20 mouse cellular contexts compared by ENCODE assay signal in genomic region chr11:96334998-96335397, GRCm38 (mm10). TPM values are rescaled to one million over a fixed set of nuclear protein-coding genes. Genes with fewer than 3 reads are reported as not detected.
DNase-seq lines count a peak whose midpoint lies in the region; ATAC-seq lines count a peak whose summit lies in the region.
"Had no signal": no experiment of that assay in that cellular context is flagged by ENCODE, and none has a peak within 500 bp of the region (broad histone marks: within the 10 kb centered on the region; RNA-seq: fewer than 3 reads in every experiment).

No protein-coding gene starts in this region.

- H3K4me3 ChIP-seq in lung, embryonic 15.5 days = peak overlapping the region; percentile 48
- H3K4me3 ChIP-seq in intestine, embryonic 16.5 days (ENCODE audit: low read length) = no peak overlapping the region
- H3K4me3 ChIP-seq in stomach, embryonic 16.5 days (replicated peaks; ENCODE audit: low read length) = peak overlapping the region; percentile 52
- no peak overlapping the region for H3K4me3 ChIP-seq in forebrain, embryonic 14.5 days (ENCODE audit: low read depth, low read length)
- H3K4me3 ChIP-seq: layer of hippocampus, adult 2 months; liver, embryonic 13.5 days had no signal

- no peak for ATAC-seq in lung, embryonic 15.5 days (ENCODE audit: borderline replicate concordance, extremely low read depth, low FRiP score, low TSS enrichment)
- ATAC-seq in intestine, embryonic 16.5 days = 0 out of 2 replicates have a peak, but pooled peaks have one; percentile 18
- no peak for ATAC-seq in stomach, embryonic 16.5 days (ENCODE audit: insufficient read depth, low FRiP score)
- ATAC-seq in forebrain, embryonic 14.5 days = no peak
- ATAC-seq: forebrain, embryonic 16.5 days had no signal

- H3K4me1 ChIP-seq in lung, embryonic 15.5 days = peaks cover 61% of the 10 kb centered on the region
- H3K4me1 ChIP-seq in intestine, embryonic 16.5 days (ENCODE audit: control insufficient read depth, insufficient read depth, low read length) = peaks cover 59% of the 10 kb centered on the region
- H3K4me1 ChIP-seq in stomach, embryonic 16.5 days (ENCODE audit: control insufficient read depth, insufficient read depth, low read length) = peaks cover 52% of the 10 kb centered on the region
- no peaks in the 10 kb centered on the region for H3K4me1 ChIP-seq in forebrain, embryonic 14.5 days (ENCODE audit: control insufficient read depth, insufficient read depth, low read length)

- H3K27ac ChIP-seq in lung, embryonic 15.5 days = peak overlapping the region; percentile 99
- H3K27ac ChIP-seq in intestine, embryonic 16.5 days (ENCODE audit: low read length) = peak overlapping the region; percentile 92
- H3K27ac ChIP-seq in stomach, embryonic 16.5 days (ENCODE audit: low read length) = peak overlapping the region; percentile 94
- H3K27ac ChIP-seq in forebrain, embryonic 14.5 days (ENCODE audit: low read depth, low read length) = no peak overlapping the region
- H3K27ac ChIP-seq: layer of hippocampus, adult 2 months; liver, embryonic 13.5 days had no signal

- peak overlapping the region; percentile 54 for H3K9ac ChIP-seq in lung, embryonic 15.5 days
- peak overlapping the region; percentile 4; the same call in 1 of the 2 replicates for H3K9ac ChIP-seq in intestine, embryonic 16.5 days (ENCODE audit: low read depth, low read length)
- H3K9ac ChIP-seq in stomach, embryonic 16.5 days (ENCODE audit: low read length) = peak overlapping the region; percentile 82; the same call in 1 of the 2 replicates
- no peak overlapping the region for H3K9ac ChIP-seq in forebrain, embryonic 14.5 days (ENCODE audit: low read length)
- H3K9ac ChIP-seq: liver, embryonic 13.5 days had no signal

- H3K36me3 ChIP-seq in lung, embryonic 15.5 days = no peaks in the 10 kb centered on the region
- H3K36me3 ChIP-seq in intestine, embryonic 16.5 days (ENCODE audit: control insufficient read depth, insufficient read depth, low read length) = no peaks in the 10 kb centered on the region
- no peaks in the 10 kb centered on the region for H3K36me3 ChIP-seq in stomach, embryonic 16.5 days (ENCODE audit: control insufficient read depth, insufficient read depth, low read length)
- no peaks in the 10 kb centered on the region for H3K36me3 ChIP-seq in forebrain, embryonic 14.5 days (ENCODE audit: control insufficient read depth, insufficient read depth, low read length)
- H3K36me3 ChIP-seq: liver, embryonic 13.5 days had no signal

- H3K9me3 ChIP-seq in lung, embryonic 15.5 days = no peaks in the 10 kb centered on the region
- H3K9me3 ChIP-seq in intestine, embryonic 16.5 days (ENCODE audit: control insufficient read depth, low read length) = no peaks in the 10 kb centered on the region
- no peaks in the 10 kb centered on the region for H3K9me3 ChIP-seq in stomach, embryonic 16.5 days (replicated peaks; ENCODE audit: control insufficient read depth, low read length)
- H3K9me3 ChIP-seq in forebrain, embryonic 14.5 days (replicated peaks; ENCODE audit: control insufficient read depth, low read length) = no peaks in the 10 kb centered on the region
- H3K9me3 ChIP-seq: liver, embryonic 13.5 days had no signal

- peak overlapping the region; percentile 80 for H3K4me2 ChIP-seq in lung, embryonic 15.5 days
- H3K4me2 ChIP-seq in intestine, embryonic 16.5 days (ENCODE audit: low read depth, low read length) = peak overlapping the region; percentile 65
- peak overlapping the region; percentile 54 for H3K4me2 ChIP-seq in stomach, embryonic 16.5 days (ENCODE audit: low read depth, low read length)
- H3K4me2 ChIP-seq in forebrain, embryonic 14.5 days (ENCODE audit: low read length) = no peak overlapping the region
- H3K4me2 ChIP-seq: liver, embryonic 13.5 days had no signal

- 18% methylated on average over 3 of the region's 3 CpGs for WGBS in lung, embryonic 15.5 days
- WGBS in intestine, embryonic 16.5 days = 31% methylated on average over 3 of the region's 3 CpGs
- 40% methylated on average over 3 of the region's 3 CpGs for WGBS in stomach, embryonic 16.5 days
- WGBS in forebrain, embryonic 14.5 days = 29% methylated on average over 3 of the region's 3 CpGs

- peaks cover 84% of the 10 kb centered on the region for H3K27me3 ChIP-seq in lung, embryonic 15.5 days
- H3K27me3 ChIP-seq in intestine, embryonic 16.5 days (replicated peaks; ENCODE audit: control insufficient read depth, insufficient read depth, low read length) = 0 out of 2 replicates have a peak, but pooled peaks cover 3% of the 10 kb centered on the region
- H3K27me3 ChIP-seq in stomach, embryonic 16.5 days (ENCODE audit: control insufficient read depth, insufficient read depth, low read length) = peaks cover 7% of the 10 kb centered on the region
- H3K27me3 ChIP-seq in forebrain, embryonic 14.5 days (replicated peaks; ENCODE audit: control insufficient read depth, insufficient read depth, low read length) = peaks cover 100% of the 10 kb centered on the region

- DNase-seq in adrenal gland, postnatal 25 days = peak; percentile 0
- no peak for DNase-seq in adrenal gland, adult 18-20 months (ENCODE audit: low spot score in 2 of 2)
- DNase-seq in lung, postnatal 25 days (ENCODE audit: low spot score) = no peak
- DNase-seq in cerebellum, adult 11 months = no peak
- no peak for DNase-seq in forebrain, embryonic 14.5 days (ENCODE audit: low spot score)
- DNase-seq: cerebellum, adult 2 months; heart, postnatal 36 days; liver, embryonic 13.5 days; right cerebral cortex, postnatal 25 days; thymus, postnatal 25 days had no signal

RNA-seq across cellular contexts. Expression of gene Hoxb3, which starts 11.9 kb away (rescaled TPM):
- total RNA-seq in adrenal gland, postnatal 25 days (2021) = 33.0 and 40.1 TPM in 2 replicates
- 10 to 100 TPM; 17.2 to 20.7 TPM for total RNA-seq in adrenal gland, adult 18-20 months (2021)
- polyA plus RNA-seq in lung, embryonic 15.5 days (2015; fragmentation: Nextera tagmentation; extraction: Ambion mirVana) = 3.0 and 3.8 TPM in 2 replicates
- 1.4 and 1.5 TPM in 2 replicates for polyA plus RNA-seq in intestine, embryonic 16.5 days (2015; fragmentation: Nextera tagmentation; extraction: Ambion mirVana)
- 0.99 and 1.5 TPM in 2 replicates for polyA plus RNA-seq in stomach, embryonic 16.5 days (2015; fragmentation: Nextera tagmentation; extraction: Ambion mirVana)
- not detected in 2 replicates for polyA plus RNA-seq in forebrain, embryonic 14.5 days (2014; fragmentation: Nextera tagmentation; extraction: Ambion mirVana)
- total RNA-seq: layer of hippocampus, adult 2 months had no signal
- polyA plus RNA-seq: forebrain, embryonic 16.5 days; midbrain, postnatal 0 days had no signal

RNA-seq across cellular contexts. Expression of gene Hoxb2, which starts 15.3 kb away (rescaled TPM):
- total RNA-seq in adrenal gland, postnatal 25 days (2021) = 24.0 and 25.6 TPM in 2 replicates
- total RNA-seq in adrenal gland, adult 18-20 months (2021) = 10 to 100 TPM; 17.1 to 21.5 TPM
- polyA plus RNA-seq in lung, embryonic 15.5 days (2015; fragmentation: Nextera tagmentation; extraction: Ambion mirVana) = 36.9 and 39.2 TPM in 2 replicates
- 9.6 and 11.6 TPM in 2 replicates for polyA plus RNA-seq in intestine, embryonic 16.5 days (2015; fragmentation: Nextera tagmentation; extraction: Ambion mirVana)
- polyA plus RNA-seq in stomach, embryonic 16.5 days (2015; fragmentation: Nextera tagmentation; extraction: Ambion mirVana) = 9.1 and 11.5 TPM in 2 replicates
- not detected in 2 replicates for polyA plus RNA-seq in forebrain, embryonic 14.5 days (2014; fragmentation: Nextera tagmentation; extraction: Ambion mirVana)
- total RNA-seq: CH12.LX; layer of hippocampus, adult 2 months had no signal
- polyA plus RNA-seq: forebrain, embryonic 16.5 days; midbrain, postnatal 0 days had no signal

RNA-seq across cellular contexts. Expression of gene Hoxb4, which starts 16.9 kb away (rescaled TPM):
- total RNA-seq in adrenal gland, postnatal 25 days (2021) = 27.6 and 31.5 TPM in 2 replicates
- 10 to 100 TPM; 16.3 to 22.1 TPM for total RNA-seq in adrenal gland, adult 18-20 months (2021)
- polyA plus RNA-seq in lung, embryonic 15.5 days (2015; fragmentation: Nextera tagmentation; extraction: Ambion mirVana) = 4.3 and 4.4 TPM in 2 replicates
- 1.8 and 2.0 TPM in 2 replicates for polyA plus RNA-seq in intestine, embryonic 16.5 days (2015; fragmentation: Nextera tagmentation; extraction: Ambion mirVana)
- 2.2 and 2.7 TPM in 2 replicates for polyA plus RNA-seq in stomach, embryonic 16.5 days (2015; fragmentation: Nextera tagmentation; extraction: Ambion mirVana)
- not detected in 2 replicates for polyA plus RNA-seq in forebrain, embryonic 14.5 days (2014; fragmentation: Nextera tagmentation; extraction: Ambion mirVana)
- total RNA-seq: layer of hippocampus, adult 2 months had no signal
- polyA plus RNA-seq: forebrain, embryonic 16.5 days; midbrain, postnatal 0 days had no signal

RNA-seq across cellular contexts. Expression of gene Hoxb1, which starts 30.6 kb away (rescaled TPM):
- not detected in 2 replicates for total RNA-seq in adrenal gland, postnatal 25 days (2021)
- not detected for total RNA-seq in adrenal gland, adult 18-20 months (2021)
- polyA plus RNA-seq in lung, embryonic 15.5 days (2015; fragmentation: Nextera tagmentation; extraction: Ambion mirVana) = 0.14 TPM in 1 of 2 replicates, not detected in the other
- polyA plus RNA-seq in intestine, embryonic 16.5 days (2015; fragmentation: Nextera tagmentation; extraction: Ambion mirVana) = not detected in 2 replicates
- polyA plus RNA-seq in stomach, embryonic 16.5 days (2015; fragmentation: Nextera tagmentation; extraction: Ambion mirVana) = 0.24 TPM in 1 of 2 replicates, not detected in the other
- not detected in 2 replicates for polyA plus RNA-seq in forebrain, embryonic 14.5 days (2014; fragmentation: Nextera tagmentation; extraction: Ambion mirVana)
- total RNA-seq: CH12.LX; gastrocnemius, adult 8-10 months; heart, adult 8-10 months; heart, postnatal 36 days; layer of hippocampus, adult 2 months; megakaryocyte progenitor cell, adult 5-6 weeks; midbrain, postnatal 0 days had no signal
- polyA plus RNA-seq: cerebellum, adult 2 months; forebrain, embryonic 16.5 days; midbrain, postnatal 0 days had no signal

RNA-seq across cellular contexts. Expression of gene Hoxb5, which starts 31.9 kb away (rescaled TPM):
- total RNA-seq in adrenal gland, postnatal 25 days (2021) = 36.5 and 36.8 TPM in 2 replicates
- 10 to 100 TPM; 11.6 to 27.3 TPM for total RNA-seq in adrenal gland, adult 18-20 months (2021)
- 46.1 and 54.1 TPM in 2 replicates for polyA plus RNA-seq in lung, embryonic 15.5 days (2015; fragmentation: Nextera tagmentation; extraction: Ambion mirVana)
- 26.4 and 28.7 TPM in 2 replicates for polyA plus RNA-seq in intestine, embryonic 16.5 days (2015; fragmentation: Nextera tagmentation; extraction: Ambion mirVana)
- polyA plus RNA-seq in stomach, embryonic 16.5 days (2015; fragmentation: Nextera tagmentation; extraction: Ambion mirVana) = 13.8 TPM in 2 replicates
- polyA plus RNA-seq in forebrain, embryonic 14.5 days (2014; fragmentation: Nextera tagmentation; extraction: Ambion mirVana) = 0.15 TPM in 1 of 2 replicates, not detected in the other
- total RNA-seq: layer of hippocampus, adult 2 months had no signal
- polyA plus RNA-seq: forebrain, embryonic 16.5 days; midbrain, postnatal 0 days had no signal

Comparison
In these comparisons a context has a peak if more than half of its experiments do, and no peak if none do; other contexts are left out.
1. H3K4me3 ChIP-seq: peak in lung, embryonic 15.5 days (single experiment) and stomach, embryonic 16.5 days (single experiment); none in intestine, embryonic 16.5 days (single experiment) and forebrain, embryonic 14.5 days (single experiment).